Mouse (Mus musculus): Measurements from ENCODE around the gene Fmod. TPM values are rescaled to one million over a fixed set of nuclear protein-coding genes. Genes with fewer than 3 reads are reported as not detected.
A peak's percentile ranks its signal among the peaks of the same experiment; 100 is the strongest.

Fmod gene
- total RNA-seq, 2 experiments from 2014 or later = not detected

DNA sequence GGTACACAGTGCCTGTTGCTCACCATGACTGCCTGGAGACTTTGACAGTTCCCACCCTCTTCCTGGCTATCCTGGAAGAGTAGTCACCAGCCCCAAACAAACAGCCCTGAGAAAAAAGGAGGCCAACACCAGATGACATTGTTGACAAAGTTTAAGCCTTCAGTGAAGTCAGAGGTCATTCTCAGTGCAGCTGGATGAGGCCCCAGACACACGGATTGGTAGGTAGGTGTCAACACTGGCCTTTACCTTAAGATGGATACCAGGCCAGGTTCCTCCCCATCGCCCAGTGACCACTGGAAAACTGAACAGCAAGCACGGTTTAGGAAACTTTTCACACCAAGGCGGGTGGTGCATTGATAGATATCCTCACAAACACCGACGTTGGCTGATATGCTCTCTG, 55.3 kb downstream of the Fmod start:
- no peak; the same call in 1 of the 2 replicates for ATAC-seq (replicated peaks; ENCODE audit: low FRiP score, low TSS enrichment, poor library complexity, severe bottlenecking)

DNA sequence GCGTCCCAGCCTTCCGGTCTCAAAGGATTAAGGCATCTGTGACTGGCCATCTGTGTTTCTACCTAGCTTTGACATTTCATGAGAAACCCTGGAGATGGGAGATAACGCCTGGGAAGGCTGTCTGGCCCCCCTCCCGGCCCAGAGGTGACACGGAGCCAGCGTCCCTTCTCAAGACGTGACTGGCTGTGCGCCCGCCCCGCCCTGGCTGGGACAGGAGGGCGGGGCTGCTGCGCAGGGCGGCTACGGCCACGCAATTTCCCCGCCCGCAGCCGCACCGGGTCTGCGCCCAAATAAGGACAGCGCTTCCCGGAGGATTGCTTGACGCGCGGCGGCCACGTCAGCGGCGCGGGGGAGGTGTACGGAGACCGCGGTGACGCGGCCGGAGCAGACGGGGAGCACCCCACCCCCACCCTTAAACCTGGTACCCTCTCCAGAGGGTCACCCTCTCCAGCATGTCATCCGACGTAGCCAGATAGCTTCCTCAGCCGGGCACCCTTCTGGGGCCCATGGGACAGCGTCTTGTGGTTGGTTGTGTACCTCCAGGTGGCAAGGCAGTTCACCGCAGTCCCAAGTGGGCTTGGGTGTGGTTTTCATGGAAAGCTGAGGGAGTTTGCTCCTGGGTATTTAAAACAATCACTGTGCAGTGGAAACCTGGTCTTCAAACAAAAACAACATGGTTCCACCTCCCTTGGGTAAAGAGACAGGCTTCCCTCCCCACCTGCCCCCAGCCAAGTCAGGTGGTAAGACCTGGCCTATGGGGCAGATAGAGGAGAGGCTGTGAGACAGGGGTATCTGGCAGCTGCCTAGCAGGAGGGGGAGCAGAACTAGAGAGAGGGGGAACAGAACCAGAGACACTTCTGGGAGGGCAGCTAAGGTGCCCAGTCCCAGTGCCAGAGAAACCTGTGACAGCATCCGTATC, 56.1 kb downstream of the Fmod start:
- ATAC-seq (replicated peaks; ENCODE audit: low FRiP score, low TSS enrichment, poor library complexity, severe bottlenecking) = peak; percentile 85

DNA sequence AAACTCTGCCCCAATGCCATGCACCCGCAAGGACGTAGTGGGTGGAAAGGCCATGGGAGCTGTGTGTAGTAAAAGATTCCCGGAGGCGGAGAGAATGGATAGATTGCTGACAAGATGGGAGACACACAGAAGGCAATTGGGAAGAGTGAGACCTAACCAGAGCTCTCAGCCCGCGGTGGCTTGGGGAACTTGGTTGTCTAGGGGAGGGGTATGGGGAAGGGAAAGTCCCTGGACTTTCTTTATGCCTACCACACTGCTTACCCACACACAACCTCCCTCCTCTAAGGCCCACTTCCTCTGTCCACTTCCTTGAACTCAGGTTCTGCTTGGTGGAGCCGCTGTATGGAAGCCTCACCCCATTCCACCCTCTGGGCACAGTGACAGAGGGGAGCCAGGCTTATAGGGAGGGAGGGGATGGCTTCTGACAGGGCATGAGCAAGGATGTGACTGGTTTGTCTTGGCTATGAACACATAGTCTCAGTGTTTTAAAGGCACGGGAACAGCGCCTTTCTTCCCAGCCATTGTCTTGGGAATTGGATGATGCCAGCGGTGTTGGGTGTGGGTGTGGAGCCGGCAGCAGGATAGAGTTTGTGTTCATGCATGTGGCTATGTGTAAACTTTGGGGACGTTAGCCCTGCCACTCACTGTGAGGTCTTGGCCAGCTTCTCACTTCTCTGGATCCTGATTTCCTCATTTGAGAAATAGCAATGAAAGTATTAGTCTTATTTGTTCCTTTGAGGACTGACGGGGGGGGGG, 56.9 kb downstream of the Fmod start:
- ATAC-seq (replicated peaks; ENCODE audit: low FRiP score, low TSS enrichment, poor library complexity, severe bottlenecking) = no peak

DNA sequence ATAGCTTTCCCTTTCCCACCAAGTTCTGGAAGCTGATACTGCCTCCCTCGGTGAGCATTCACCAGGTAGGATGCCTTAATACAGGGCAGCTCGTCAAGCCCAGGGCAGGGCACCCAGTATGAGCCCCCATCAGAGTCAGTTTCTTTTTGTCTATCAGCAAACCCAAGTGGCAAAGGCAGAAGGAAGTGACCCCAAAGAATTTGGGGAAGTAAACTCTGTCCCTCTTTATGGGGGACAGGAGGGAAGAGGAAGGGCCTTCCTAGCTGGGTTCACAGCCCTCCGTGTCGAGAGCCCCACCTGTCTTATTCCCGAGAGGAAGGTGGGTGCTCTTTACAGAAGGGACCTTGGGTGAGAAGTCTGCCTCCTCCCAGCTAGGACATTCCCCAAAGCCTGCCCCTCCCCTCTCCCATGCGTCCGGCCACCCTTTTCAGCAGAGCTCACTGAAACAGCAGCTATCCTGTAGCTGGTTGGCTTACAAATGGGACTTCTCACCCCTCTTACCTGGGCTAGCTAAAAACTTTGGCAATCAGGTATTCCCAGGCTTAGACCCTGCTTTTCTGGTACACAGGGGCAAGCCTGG, 58.1 kb downstream of the Fmod start:
- ATAC-seq (replicated peaks; ENCODE audit: low FRiP score, low TSS enrichment, poor library complexity, severe bottlenecking) = no peak

- no peak for ATAC-seq (replicated peaks; ENCODE audit: low FRiP score, low TSS enrichment, poor library complexity, severe bottlenecking)
These were observed 58.7 kb downstream of the Fmod start for GRCm38 (mm10) chr1:134095721-134096120.

DNA sequence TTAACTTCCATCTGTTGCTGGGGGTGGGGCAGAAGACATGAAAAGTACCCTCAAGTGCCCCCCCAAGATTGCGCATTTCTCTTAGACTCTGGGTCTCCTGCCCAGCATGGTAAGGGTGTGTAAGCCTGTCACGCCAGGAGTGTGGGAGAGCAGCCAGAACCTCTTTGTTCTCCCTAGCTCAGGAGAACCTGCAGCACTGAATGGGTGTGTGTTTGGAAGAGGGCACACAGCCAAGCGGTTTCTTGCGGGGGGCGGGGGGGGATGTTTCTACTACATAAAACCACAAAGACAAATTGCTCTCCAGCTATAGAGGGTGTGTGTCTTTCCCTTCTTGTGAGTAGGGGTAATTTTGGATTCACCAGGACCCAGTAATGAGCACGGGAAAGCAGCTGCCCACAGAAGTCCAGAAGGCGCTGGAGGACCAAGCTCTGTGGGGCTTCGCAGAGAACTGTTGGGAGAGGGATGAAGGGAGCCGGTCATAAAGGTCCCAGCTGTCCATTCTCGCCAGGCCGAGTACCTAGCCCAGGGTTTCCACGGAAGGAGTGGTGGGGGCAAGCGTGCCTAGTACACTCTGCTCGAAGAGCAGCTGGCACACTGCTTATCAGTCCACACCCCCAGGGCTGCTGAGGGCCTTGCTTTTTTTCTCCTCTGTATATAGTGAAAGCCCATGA, 59.3 kb downstream of the Fmod start:
- peak; percentile 31; the same call in 1 of the 2 replicates for ATAC-seq (replicated peaks; ENCODE audit: low FRiP score, low TSS enrichment, poor library complexity, severe bottlenecking)

GRCm38 (mm10) chr1:134097080-134097855, 60.2 kb downstream of the Fmod start:
- ATAC-seq (replicated peaks; ENCODE audit: low FRiP score, low TSS enrichment, poor library complexity, severe bottlenecking) = no peak

Other genes starting within 250 kb of the Fmod start
- gene Atp2b4, start 236.2 kb upstream of the Fmod start, total RNA-seq (2014; fragmentation: Nextera tagmentation) = 36.9 and 42.3 TPM in 2 replicates
- 23.0 and 24.9 TPM in 2 replicates for gene Atp2b4, start 236.2 kb upstream of the Fmod start, total RNA-seq (2017)
- gene Optc, start 129.3 kb upstream of the Fmod start, total RNA-seq (2014; fragmentation: Nextera tagmentation) = not detected in 2 replicates
- gene Optc, start 129.3 kb upstream of the Fmod start, total RNA-seq (2017) = 2.0 TPM in 1 of 2 replicates, not detected in the other
- 0.20 TPM in 1 of 2 replicates, not detected in the other for gene Prelp, start 115.8 kb upstream of the Fmod start, total RNA-seq (2014; fragmentation: Nextera tagmentation)
- not detected in 2 replicates for gene Prelp, start 115.8 kb upstream of the Fmod start, total RNA-seq (2017)
- 2.0 and 3.9 TPM in 2 replicates for gene Btg2, start 41.9 kb downstream of the Fmod start, total RNA-seq (2014; fragmentation: Nextera tagmentation)
- 58.5 and 61.6 TPM in 2 replicates for gene Btg2, start 41.9 kb downstream of the Fmod start, total RNA-seq (2017)
- gene Chit1, start 74.0 kb downstream of the Fmod start, total RNA-seq (2014; fragmentation: Nextera tagmentation) = not detected in 2 replicates
- gene Chit1, start 74.0 kb downstream of the Fmod start, total RNA-seq (2017) = not detected in 2 replicates
- gene Chil1, start 144.9 kb downstream of the Fmod start, total RNA-seq (2014; fragmentation: Nextera tagmentation) = 0.77 TPM in 1 of 2 replicates, not detected in the other
- gene Chil1, start 144.9 kb downstream of the Fmod start, total RNA-seq (2017) = 0.84 and 2.4 TPM in 2 replicates
- not detected in 2 replicates for gene Mybph, start 156.2 kb downstream of the Fmod start, total RNA-seq (2014; fragmentation: Nextera tagmentation)
- gene Mybph, start 156.2 kb downstream of the Fmod start, total RNA-seq (2017) = not detected in 2 replicates
- not detected in 2 replicates for gene Adora1, start 198.2 kb downstream of the Fmod start, total RNA-seq (2014; fragmentation: Nextera tagmentation)
- gene Adora1, start 198.2 kb downstream of the Fmod start, total RNA-seq (2017) = not detected in 2 replicates